Mouse (Mus musculus): ENCODE data around the gene Gja1. TPM values are rescaled to one million over a fixed set of nuclear protein-coding genes. Genes with fewer than 3 reads are reported as not detected.

Gja1 gene
- 37.5 and 47.9 TPM in 2 replicates for polyA plus RNA-seq (2015; fragmentation: Nextera tagmentation; extraction: Ambion mirVana)

DNA sequence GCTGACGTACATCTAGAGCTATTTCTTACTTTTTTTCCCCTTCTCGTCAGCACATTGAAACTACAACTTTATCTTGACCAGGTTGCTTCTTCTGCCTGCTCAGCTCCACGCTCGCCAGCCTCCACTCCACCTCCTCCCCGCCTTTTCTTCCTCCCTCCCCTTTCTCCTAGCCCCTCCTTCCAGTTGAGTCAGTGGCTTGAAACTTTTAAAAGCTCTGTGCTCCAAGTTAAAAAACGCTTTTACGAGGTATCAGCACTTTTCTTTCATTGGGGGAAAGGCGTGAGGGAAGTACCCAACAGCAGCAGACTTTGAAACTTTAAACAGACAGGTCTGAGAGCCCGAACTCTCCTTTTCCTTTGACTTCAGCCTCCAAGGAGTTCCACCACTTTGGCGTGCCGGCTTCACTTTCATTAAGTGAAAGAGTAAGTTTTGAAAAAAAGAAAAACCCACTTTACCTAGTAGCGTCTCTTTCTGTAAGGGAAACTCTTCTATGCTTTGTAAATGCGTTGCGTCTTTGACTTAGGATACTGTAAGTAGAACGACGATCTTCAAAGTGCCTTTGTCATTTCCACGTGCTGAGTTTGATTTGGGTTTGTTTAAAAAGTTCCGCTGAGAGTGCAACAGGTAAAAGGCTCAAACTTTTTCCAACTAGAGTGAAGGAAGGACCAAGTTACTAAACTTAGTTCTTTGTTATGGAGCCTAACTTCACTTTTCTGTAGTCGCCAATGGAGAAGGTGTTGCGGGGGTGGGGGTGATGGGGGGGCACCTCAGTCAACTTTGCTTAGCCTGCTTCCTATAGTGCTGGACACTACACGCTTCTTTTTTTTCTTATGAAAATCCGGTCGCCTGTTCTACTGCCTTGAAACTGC lies at the start of gene Gja1:
Gja1 (plus strand) TSS at position 234 of the 869 bp plus-strand sequence.

Other genes with a start within 250 kb of the Gja1 start
- gene Tbc1d32, start 148.6 kb upstream of the Gja1 start, polyA plus RNA-seq (2015; fragmentation: Nextera tagmentation; extraction: Ambion mirVana): 1.1 and 1.6 TPM in 2 replicates